Mouse (Mus musculus): ENCODE data around the gene Commd8. TPM values are rescaled to one million over a fixed set of nuclear protein-coding genes. Genes with fewer than 3 reads are reported as not detected.

The Commd8 gene
- polyA plus RNA-seq, 2 experiments = 59.3 to 152 TPM

- no peaks in the 10 kb centered on the region for H3K27me3 ChIP-seq (ENCODE audit: control insufficient read depth, insufficient read depth, low read length)
- no peak overlapping the region for H3K4me3 ChIP-seq (replicated peaks; ENCODE audit: low read length)
- no peaks in the 10 kb centered on the region for H3K9me3 ChIP-seq (ENCODE audit: control insufficient read depth, low read length)
- no peak for TF ChIP-seq POLR2A (IDR thresholded peaks at IDR 0.05; ENCODE audit: borderline replicate concordance, extremely low read depth, insufficient read depth, insufficient read length)
- no peak overlapping the region for H3K9ac ChIP-seq (ENCODE audit: low read depth, low read length, severe bottlenecking)
- H3K4me2 ChIP-seq (replicated peaks; ENCODE audit: low read depth, low read length, severe bottlenecking) = no peak overlapping the region
- no peaks in the 10 kb centered on the region for H3K36me3 ChIP-seq (ENCODE audit: control insufficient read depth, insufficient read depth, low read length)
- no peak for DNase-seq (ENCODE audit: low spot score)
- no peaks in the 10 kb centered on the region; the same call in 1 of the 2 replicates for H3K4me1 ChIP-seq (ENCODE audit: control insufficient read depth, insufficient read depth, low read length)
- H3K27ac ChIP-seq (replicated peaks; ENCODE audit: low read depth, low read length) = no peak overlapping the region
- no peak for ATAC-seq (ENCODE audit: low FRiP score, low read depth)
- 37% methylated on average over 7 of the region's 7 CpGs for WGBS
Observed at GRCm38 (mm10) chr5:72201600-72201999, 33.6 kb upstream of the Commd8 start.

- WGBS = 88% methylated on average over 1 of the region's 1 CpGs
- no peaks in the 10 kb centered on the region for H3K4me1 ChIP-seq (ENCODE audit: control insufficient read depth, insufficient read depth, low read length)
- no peaks in the 10 kb centered on the region for H3K27me3 ChIP-seq (ENCODE audit: control insufficient read depth, insufficient read depth, low read length)
- H3K36me3 ChIP-seq (ENCODE audit: control insufficient read depth, insufficient read depth, low read length) = no peaks in the 10 kb centered on the region
- H3K4me2 ChIP-seq (replicated peaks; ENCODE audit: low read depth, low read length, severe bottlenecking) = no peak overlapping the region
- no peak overlapping the region for H3K9ac ChIP-seq (ENCODE audit: low read depth, low read length, severe bottlenecking)
- H3K4me3 ChIP-seq (replicated peaks; ENCODE audit: low read length) = no peak overlapping the region
- no peak for TF ChIP-seq POLR2A (IDR thresholded peaks at IDR 0.05; ENCODE audit: borderline replicate concordance, extremely low read depth, insufficient read depth, insufficient read length)
- DNase-seq (ENCODE audit: low spot score) (no peak), ATAC-seq (ENCODE audit: low FRiP score, low read depth) (no peak)
- H3K9me3 ChIP-seq (ENCODE audit: control insufficient read depth, low read length) = no peaks in the 10 kb centered on the region
- H3K27ac ChIP-seq (replicated peaks; ENCODE audit: low read depth, low read length) = no peak overlapping the region
Observed at GRCm38 (mm10) chr5:72195442-72195841, 27.5 kb upstream of the Commd8 start.

- DNase-seq (ENCODE audit: low spot score) (no peak), ATAC-seq (ENCODE audit: low FRiP score, low read depth) (no peak)
- Histone ChIP-seq H3K4me1 (ENCODE audit: control insufficient read depth, insufficient read depth, low read length) (no peaks in the 10 kb centered on the region), H3K4me2 (replicated peaks; ENCODE audit: low read depth, low read length, severe bottlenecking) (no peak overlapping the region), H3K4me3 (replicated peaks; ENCODE audit: low read length) (no peak overlapping the region), H3K9me3 (ENCODE audit: control insufficient read depth, low read length) (no peaks in the 10 kb centered on the region), H3K27ac (replicated peaks; ENCODE audit: low read depth, low read length) (no peak overlapping the region), H3K36me3 (ENCODE audit: control insufficient read depth, insufficient read depth, low read length) (no peaks in the 10 kb centered on the region), H3K9ac (ENCODE audit: low read depth, low read length, severe bottlenecking) (no peak overlapping the region), H3K27me3 (ENCODE audit: control insufficient read depth, insufficient read depth, low read length) (no peaks in the 10 kb centered on the region)
- 85% methylated on average over 5 of the region's 5 CpGs for WGBS
- TF ChIP-seq POLR2A (IDR thresholded peaks at IDR 0.05; ENCODE audit: borderline replicate concordance, extremely low read depth, insufficient read depth, insufficient read length) = no peak
Observed at GRCm38 (mm10) chr5:72191932-72192331, 23.9 kb upstream of the Commd8 start.

- no peak for ATAC-seq (ENCODE audit: low FRiP score, low read depth)
- H3K27ac ChIP-seq (replicated peaks; ENCODE audit: low read depth, low read length) = no peak overlapping the region
- H3K9me3 ChIP-seq (ENCODE audit: control insufficient read depth, low read length) = no peaks in the 10 kb centered on the region
- no peaks in the 10 kb centered on the region for H3K36me3 ChIP-seq (ENCODE audit: control insufficient read depth, insufficient read depth, low read length)
- H3K4me1 ChIP-seq (ENCODE audit: control insufficient read depth, insufficient read depth, low read length) = no peaks in the 10 kb centered on the region
- WGBS = 68% methylated on average over 7 of the region's 7 CpGs
- no peaks in the 10 kb centered on the region for H3K27me3 ChIP-seq (ENCODE audit: control insufficient read depth, insufficient read depth, low read length)
- no peak overlapping the region for H3K4me3 ChIP-seq (replicated peaks; ENCODE audit: low read length)
- no peak for TF ChIP-seq POLR2A (IDR thresholded peaks at IDR 0.05; ENCODE audit: borderline replicate concordance, extremely low read depth, insufficient read depth, insufficient read length)
- no peak overlapping the region for H3K9ac ChIP-seq (ENCODE audit: low read depth, low read length, severe bottlenecking)
- no peak overlapping the region for H3K4me2 ChIP-seq (replicated peaks; ENCODE audit: low read depth, low read length, severe bottlenecking)
- DNase-seq (ENCODE audit: low spot score) = no peak
Observed at GRCm38 (mm10) chr5:72191154-72191553, 23.2 kb upstream of the Commd8 start.

GRCm38 (mm10) chr5:72184437-72185100 is 16.6 kb upstream of the Commd8 start:
- Histone ChIP-seq H3K4me2 (replicated peaks; ENCODE audit: low read depth, low read length, severe bottlenecking) (no peak overlapping the region), H3K4me1 (ENCODE audit: control insufficient read depth, insufficient read depth, low read length) (no peaks in the 10 kb centered on the region), H3K27ac (replicated peaks; ENCODE audit: low read depth, low read length) (no peak overlapping the region), H3K4me3 (replicated peaks; ENCODE audit: low read length) (no peak overlapping the region), H3K27me3 (ENCODE audit: control insufficient read depth, insufficient read depth, low read length) (no peaks in the 10 kb centered on the region), H3K9me3 (ENCODE audit: control insufficient read depth, low read length) (no peaks in the 10 kb centered on the region), H3K36me3 (ENCODE audit: control insufficient read depth, insufficient read depth, low read length) (no peaks in the 10 kb centered on the region), H3K9ac (ENCODE audit: low read depth, low read length, severe bottlenecking) (no peak overlapping the region)
- no peak for DNase-seq (ENCODE audit: low spot score)
- WGBS = 84% methylated on average over 13 of the region's 13 CpGs
- TF ChIP-seq POLR2A (IDR thresholded peaks at IDR 0.05; ENCODE audit: borderline replicate concordance, extremely low read depth, insufficient read depth, insufficient read length) = no peak
- no peak for ATAC-seq (ENCODE audit: low FRiP score, low read depth)

Data from limb, embryonic 14.5 days (tissue).